ENCODE assay signal across 9 mouse cellular contexts in the genomic region with DNA sequence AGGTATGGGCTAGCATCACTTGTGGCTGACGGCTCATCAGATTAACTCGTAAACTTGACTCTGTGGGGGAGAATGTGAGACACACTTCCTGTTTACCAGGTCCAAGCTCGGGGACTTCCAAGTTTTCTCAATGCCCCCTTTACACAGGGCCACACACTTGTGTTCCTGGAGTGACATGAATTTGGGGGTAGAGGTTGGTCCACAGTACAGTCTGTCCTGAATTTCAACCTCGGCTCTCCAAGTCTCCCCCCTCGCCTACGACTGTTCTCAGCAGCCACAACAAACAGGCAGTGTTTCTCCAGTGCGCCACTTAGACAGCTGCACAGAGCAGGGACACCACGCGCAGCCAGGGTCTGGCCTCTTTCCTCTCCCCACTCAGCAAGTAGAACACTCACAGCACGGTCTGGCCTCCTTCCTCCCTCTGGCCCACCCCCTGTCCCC. TPM values are rescaled to one million over a fixed set of nuclear protein-coding genes. Genes with fewer than 3 reads are reported as not detected.
DNase-seq lines count a peak whose midpoint lies in the region; ATAC-seq and TF ChIP-seq lines count a peak whose summit lies in the region.
"Had no signal": no experiment of that assay in that cellular context is flagged by ENCODE, and none has a peak within 500 bp of the region (broad histone marks: within the 10 kb centered on the region; RNA-seq: fewer than 3 reads in every experiment).

No protein-coding gene starts in this region.

- DNase-seq in gastrocnemius, adult 2 months: no peak
- no peak for DNase-seq in gastrocnemius, adult 8-10 months (ENCODE audit: low spot score in 2 of 2)
- no peak for DNase-seq in midbrain, embryonic 14.5 days
- DNase-seq in liver, postnatal 0 days: no peak
- DNase-seq in adrenal gland, postnatal 25 days: no peak

- no peak for TF ChIP-seq EP300 in liver, postnatal 0 days (IDR thresholded peaks at IDR 0.05; ENCODE audit: low read depth)

- H3K79me2 ChIP-seq in myocyte (ENCODE audit: control insufficient read depth, insufficient read depth): no peaks in the 10 kb centered on the region

- H3K27ac ChIP-seq in gastrocnemius, adult 2 months: peak overlapping the region; percentile 20; the same call in 1 of the 2 replicates
- H3K27ac ChIP-seq in midbrain, embryonic 15.5 days: no peak overlapping the region
- H3K27ac ChIP-seq in midbrain, embryonic 14.5 days (replicated peaks; ENCODE audit: low read depth, low read length): no peak overlapping the region
- peak overlapping the region; percentile 48 for H3K27ac ChIP-seq in heart, embryonic 15.5 days
- H3K27ac ChIP-seq in liver, postnatal 0 days (ENCODE audit: low read depth): no peak overlapping the region

- TF ChIP-seq CTCF in gastrocnemius, adult 2 months (IDR thresholded peaks at IDR 0.05): no peak
- no peak for TF ChIP-seq CTCF in liver, postnatal 0 days (IDR thresholded peaks at IDR 0.05; ENCODE audit: low read depth)

- H3K4me3 ChIP-seq in gastrocnemius, adult 2 months: peak overlapping the region; percentile 23
- no peak overlapping the region for H3K4me3 ChIP-seq in midbrain, embryonic 15.5 days
- no peak overlapping the region for H3K4me3 ChIP-seq in midbrain, embryonic 14.5 days (replicated peaks; ENCODE audit: low read depth, low read length)
- no peak overlapping the region for H3K4me3 ChIP-seq in heart, embryonic 15.5 days
- H3K4me3 ChIP-seq in myocyte: no peak overlapping the region
- H3K4me3 ChIP-seq in liver, postnatal 0 days (ENCODE audit: low read depth, low read length): no peak overlapping the region

- ATAC-seq in midbrain, embryonic 15.5 days (replicated peaks): 0 out of 2 replicates have a peak, but pooled peaks have one; percentile 27
- no peak for ATAC-seq in midbrain, embryonic 14.5 days (ENCODE audit: low FRiP score, low TSS enrichment)
- ATAC-seq in heart, embryonic 15.5 days (replicated peaks; ENCODE audit: insufficient number of reproducible peaks, insufficient read depth, low FRiP score, low read depth): peak; percentile 87
- ATAC-seq in liver, postnatal 0 days: no peak

- WGBS in midbrain, embryonic 15.5 days: 67% methylated on average over 10 of the region's 10 CpGs
- WGBS in midbrain, embryonic 14.5 days: 71% methylated on average over 10 of the region's 10 CpGs
- 34% methylated on average over 10 of the region's 10 CpGs for WGBS in heart, embryonic 15.5 days
- 42% methylated on average over 10 of the region's 10 CpGs for WGBS in liver, postnatal 0 days (ENCODE audit: insufficient replicate concordance)

- no peaks in the 10 kb centered on the region for H3K27me3 ChIP-seq in midbrain, embryonic 15.5 days (replicated peaks)
- H3K27me3 ChIP-seq in midbrain, embryonic 14.5 days (ENCODE audit: control insufficient read depth, insufficient read depth, low read length): no peaks in the 10 kb centered on the region
- H3K27me3 ChIP-seq in heart, embryonic 15.5 days: no peaks in the 10 kb centered on the region
- H3K27me3 ChIP-seq in myocyte (ENCODE audit: control insufficient read depth, insufficient read depth, insufficient read length): no peaks in the 10 kb centered on the region
- H3K27me3 ChIP-seq in liver, postnatal 0 days (ENCODE audit: insufficient read depth, low read length): no peaks in the 10 kb centered on the region

- no peaks in the 10 kb centered on the region for H3K36me3 ChIP-seq in midbrain, embryonic 15.5 days (replicated peaks)
- H3K36me3 ChIP-seq in midbrain, embryonic 14.5 days (ENCODE audit: control insufficient read depth, insufficient read depth, low read length): no peaks in the 10 kb centered on the region
- no peaks in the 10 kb centered on the region for H3K36me3 ChIP-seq in heart, embryonic 15.5 days
- H3K36me3 ChIP-seq in myocyte (ENCODE audit: control insufficient read depth, insufficient read depth): no peaks in the 10 kb centered on the region
- no peaks in the 10 kb centered on the region for H3K36me3 ChIP-seq in liver, postnatal 0 days (replicated peaks; ENCODE audit: insufficient read depth, low read length)

- TF ChIP-seq POLR2A in myocyte (IDR thresholded peaks at IDR 0.05; ENCODE audit: insufficient read length, low read depth): no peak

- intact Hi-C loops in gastrocnemius, adult 2 months (cut with DNase I): no loop called here

- H3K4me2 ChIP-seq in midbrain, embryonic 15.5 days: no peak overlapping the region
- H3K4me2 ChIP-seq in midbrain, embryonic 14.5 days (ENCODE audit: low read length): no peak overlapping the region
- H3K4me2 ChIP-seq in heart, embryonic 15.5 days: no peak overlapping the region
- H3K4me2 ChIP-seq in myocyte (ENCODE audit: low read depth): no peak overlapping the region
- H3K4me2 ChIP-seq in liver, postnatal 0 days (ENCODE audit: low read depth, low read length): no peak overlapping the region

- H3K4me1 ChIP-seq in midbrain, embryonic 15.5 days: no peaks in the 10 kb centered on the region
- H3K4me1 ChIP-seq in midbrain, embryonic 14.5 days (ENCODE audit: control insufficient read depth, insufficient read depth, low read length): peaks cover 4% of the 10 kb centered on the region
- H3K4me1 ChIP-seq in heart, embryonic 15.5 days (replicated peaks): peaks cover 30% of the 10 kb centered on the region
- H3K4me1 ChIP-seq in liver, postnatal 0 days (ENCODE audit: insufficient read depth): no peaks in the 10 kb centered on the region

- no peak overlapping the region for H3ac ChIP-seq in myocyte (ENCODE audit: control insufficient read depth, insufficient read length)

- no peaks in the 10 kb centered on the region for H3K9me3 ChIP-seq in midbrain, embryonic 15.5 days
- H3K9me3 ChIP-seq in midbrain, embryonic 14.5 days (ENCODE audit: control insufficient read depth, low read length): no peaks in the 10 kb centered on the region
- no peaks in the 10 kb centered on the region for H3K9me3 ChIP-seq in heart, embryonic 15.5 days (replicated peaks)
- no peaks in the 10 kb centered on the region for H3K9me3 ChIP-seq in liver, postnatal 0 days (ENCODE audit: low read length)

- no peak overlapping the region for H3K9ac ChIP-seq in midbrain, embryonic 15.5 days
- no peak overlapping the region for H3K9ac ChIP-seq in midbrain, embryonic 14.5 days (replicated peaks; ENCODE audit: low read length)
- no peak overlapping the region for H3K9ac ChIP-seq in heart, embryonic 15.5 days
- H3K9ac ChIP-seq in liver, postnatal 0 days (replicated peaks): no peak overlapping the region

TF ChIP-seq in myocyte, 11 proteins besides CTCF, POLR2A, EP300 and RAD21:
- TF ChIP-seq MYOG (IDR thresholded peaks at IDR 0.05; ENCODE audit: control insufficient read depth in 1 of 3, insufficient read depth in 1 of 3, insufficient read length in 2 of 3, low read depth in 2 of 3): peak in 2 of 3 experiments; percentile 43 to 45
- TF ChIP-seq SRF (IDR thresholded peaks at IDR 0.05; ENCODE audit: control insufficient read depth, insufficient read length, low read depth): no peak
- TF ChIP-seq MYOD1 (IDR thresholded peaks at IDR 0.05; ENCODE audit: control insufficient read depth in 1 of 3, insufficient read length in 2 of 3, low read depth in 2 of 3): peak in 2 of 3 experiments; percentile 52 to 53
- no peak for TF ChIP-seq TCF3 (IDR thresholded peaks at IDR 0.05; ENCODE audit: insufficient read length, low read depth)
TF ChIP-seq in myocyte: peak in this region for 2.

RNA-seq across cellular contexts. Expression of a gene that starts 17.2 kb away (rescaled TPM):
- total RNA-seq in gastrocnemius, adult 2 months (2021): under 1 TPM; 0.06 to 0.13 TPM
- total RNA-seq in gastrocnemius, adult 8-10 months (2022): under 1 TPM in 1 of 4 experiments, not detected in 3; 0.24 TPM
- 0.05 TPM in 1 of 2 replicates, not detected in the other for polyA plus RNA-seq in midbrain, embryonic 15.5 days (2015; fragmentation: Nextera tagmentation; extraction: Ambion mirVana)
- polyA plus RNA-seq in midbrain, embryonic 14.5 days (2014; fragmentation: Nextera tagmentation; extraction: Ambion mirVana): not detected in 2 replicates
- polyA plus RNA-seq in heart, embryonic 15.5 days (2015; fragmentation: Nextera tagmentation; extraction: Ambion mirVana): 0.27 and 0.33 TPM in 2 replicates
- polyA plus RNA-seq in myocyte (2012; fragmentation: generic; extraction: Trizol): not detected
- polyA plus RNA-seq in liver, postnatal 0 days (2015; fragmentation: Nextera tagmentation; extraction: Ambion mirVana): 0.09 and 0.12 TPM in 2 replicates
- 0.18 TPM in 1 of 2 replicates, not detected in the other for total RNA-seq in adrenal gland, postnatal 25 days (2021)
- total RNA-seq: common myeloid progenitor, adult 5-6 weeks had no signal

RNA-seq across cellular contexts. Expression of a gene that starts 42.7 kb away (rescaled TPM):
- total RNA-seq in gastrocnemius, adult 2 months (2021): 1 to 10 TPM; 2.5 to 3.1 TPM
- total RNA-seq in gastrocnemius, adult 8-10 months (2022): 1 to 10 TPM; 2.9 to 4.4 (median 3.3) TPM
- polyA plus RNA-seq in midbrain, embryonic 15.5 days (2015; fragmentation: Nextera tagmentation; extraction: Ambion mirVana): 3.9 and 4.3 TPM in 2 replicates
- 3.4 and 6.6 TPM in 2 replicates for polyA plus RNA-seq in midbrain, embryonic 14.5 days (2014; fragmentation: Nextera tagmentation; extraction: Ambion mirVana)
- 8.2 and 10.8 TPM in 2 replicates for polyA plus RNA-seq in heart, embryonic 15.5 days (2015; fragmentation: Nextera tagmentation; extraction: Ambion mirVana)
- polyA plus RNA-seq in myocyte (2012; fragmentation: generic; extraction: Trizol): 5.2 TPM
- 2.6 and 3.3 TPM in 2 replicates for polyA plus RNA-seq in liver, postnatal 0 days (2015; fragmentation: Nextera tagmentation; extraction: Ambion mirVana)
- total RNA-seq in adrenal gland, postnatal 25 days (2021): 13.2 and 14.4 TPM in 2 replicates

Comparison
In these comparisons a context has a peak if more than half of its experiments do, and no peak if none do; other contexts are left out.
1. ATAC-seq: peak in midbrain, embryonic 15.5 days (single experiment) and heart, embryonic 15.5 days (single experiment); none in midbrain, embryonic 14.5 days (single experiment) and liver, postnatal 0 days (single experiment).
2. H3K27ac ChIP-seq: peak in gastrocnemius, adult 2 months (single experiment) and heart, embryonic 15.5 days (single experiment); none in midbrain, embryonic 15.5 days (single experiment), midbrain, embryonic 14.5 days (single experiment) and liver, postnatal 0 days (single experiment).